Mouse (Mus musculus) layer of hippocampus, adult 9-10 months (tissue): ENCODE measurements around the gene Gsg1.

Experiments
- DNase-seq: peaks from one replicate; pipeline ENCODE4 v3.0.0; 2022; ENCODE audit warnings: low spot score

Gene Gsg1

DNA sequence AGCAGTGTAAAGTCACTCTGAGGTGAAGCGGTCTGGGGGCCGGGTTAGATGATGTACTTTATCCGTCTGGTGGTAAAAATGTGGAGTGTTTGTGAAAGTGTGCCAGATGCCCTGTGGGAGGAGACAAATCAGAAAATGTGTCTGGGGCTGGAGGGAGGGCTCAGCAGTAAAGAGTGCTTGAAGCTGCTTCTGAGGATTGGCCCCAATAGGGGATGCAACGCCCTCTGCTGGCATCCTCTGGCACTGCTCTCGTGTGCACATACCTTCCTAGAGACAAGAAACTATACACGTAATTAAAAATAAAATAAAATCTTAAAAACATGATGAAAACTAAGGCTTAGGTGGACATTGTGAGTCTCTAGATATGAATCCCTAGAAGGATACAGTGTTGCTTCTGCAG, 6.3 kb upstream of the Gsg1 start:
- no peak for DNase-seq

DNA sequence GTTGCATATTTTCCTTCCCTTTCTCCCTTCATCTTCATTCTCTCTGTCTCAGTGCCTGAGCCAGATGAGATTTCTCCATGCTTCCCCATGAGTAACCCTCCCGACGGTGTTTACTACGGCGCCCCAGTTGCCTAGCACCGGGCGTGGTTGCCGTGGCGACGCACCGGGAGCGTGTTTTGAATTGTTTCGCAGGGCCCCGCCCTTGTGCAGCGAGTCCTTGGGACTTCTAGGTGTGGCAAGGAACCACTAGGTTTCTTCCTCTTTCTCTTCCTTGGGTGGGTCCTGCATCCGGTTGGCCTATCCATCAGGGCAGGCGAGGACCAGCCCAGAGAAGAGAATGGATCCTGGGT, 1.4 kb downstream of the Gsg1 start:
- DNase-seq: peak; percentile 51

DNA sequence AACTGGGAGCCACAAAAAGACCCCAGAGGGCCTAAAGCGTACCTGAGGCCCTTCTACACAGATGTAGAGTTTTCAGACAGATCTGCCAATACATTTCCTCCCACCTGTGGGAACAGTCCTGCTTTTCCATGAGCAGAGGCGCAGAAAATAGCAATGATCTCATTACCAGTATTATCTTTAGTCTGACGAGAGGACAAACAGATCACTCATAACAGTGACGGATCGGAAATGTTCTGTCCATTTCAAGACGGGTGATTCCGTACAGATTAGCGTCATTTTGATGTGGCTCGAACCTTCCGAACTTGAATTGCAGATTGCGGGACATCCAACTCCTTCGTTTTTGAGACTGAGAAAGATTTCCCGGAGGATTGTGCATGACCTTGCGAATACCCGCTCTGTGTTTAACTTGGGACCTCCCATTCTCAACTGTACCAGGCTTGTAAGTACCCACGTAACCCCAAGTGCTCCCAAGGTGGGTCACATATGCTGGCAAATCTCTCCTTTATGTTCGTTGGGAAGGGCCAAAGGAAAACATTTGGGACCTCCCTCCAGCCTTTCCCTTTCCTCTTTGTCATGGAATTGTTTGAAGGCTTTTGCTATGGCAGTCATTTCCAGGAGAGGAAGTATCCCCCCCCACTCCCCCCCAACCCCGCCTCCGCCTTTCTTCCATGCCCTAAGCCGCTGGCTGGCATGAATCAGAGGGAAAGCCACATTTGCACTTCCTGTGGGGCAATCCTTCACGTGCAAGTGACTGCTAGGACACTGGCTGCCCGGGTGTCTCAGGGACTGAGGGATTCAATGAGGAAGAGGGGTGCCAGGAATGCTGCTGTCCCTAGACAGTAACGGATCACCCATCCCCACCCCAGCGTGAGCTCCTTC, 2.1 kb downstream of the Gsg1 start:
- no peak for DNase-seq

DNA sequence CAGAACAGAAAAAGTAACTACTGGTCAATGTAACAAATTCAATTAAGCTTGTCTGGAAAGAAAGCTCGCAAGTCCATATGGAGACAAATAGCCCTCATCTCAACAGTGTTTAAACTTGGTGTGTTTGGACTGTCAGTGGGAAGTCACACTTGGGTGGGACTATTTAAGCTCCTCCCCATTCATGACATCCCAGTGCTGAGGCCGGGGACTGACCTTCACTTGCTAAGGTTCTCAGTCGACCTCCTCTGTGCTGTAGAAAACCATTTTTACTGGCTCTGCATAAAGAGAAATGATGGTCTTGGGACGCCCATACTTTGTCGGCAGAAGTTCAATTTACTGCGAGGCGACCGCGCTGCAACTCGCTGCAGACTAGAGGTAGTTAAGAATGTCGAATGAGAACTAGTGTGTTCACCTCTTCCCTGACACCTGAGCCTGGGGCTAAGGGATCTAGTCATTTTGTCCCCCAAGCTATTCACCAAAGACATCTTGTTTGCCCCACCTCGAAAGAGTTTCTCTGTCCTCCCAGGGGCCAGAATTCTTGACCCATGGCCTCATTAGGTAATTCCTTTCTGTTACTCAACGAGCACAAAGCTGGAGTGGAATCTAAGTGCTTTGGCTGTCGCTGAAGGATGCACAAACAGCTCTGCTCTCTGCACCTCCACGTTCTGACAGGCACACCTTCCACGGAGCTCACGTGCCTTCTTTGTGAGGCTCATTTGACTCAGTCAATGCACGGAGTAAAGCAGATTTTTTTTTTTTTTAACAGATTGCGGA, 3.0 kb downstream of the Gsg1 start:
- no peak for DNase-seq

DNA sequence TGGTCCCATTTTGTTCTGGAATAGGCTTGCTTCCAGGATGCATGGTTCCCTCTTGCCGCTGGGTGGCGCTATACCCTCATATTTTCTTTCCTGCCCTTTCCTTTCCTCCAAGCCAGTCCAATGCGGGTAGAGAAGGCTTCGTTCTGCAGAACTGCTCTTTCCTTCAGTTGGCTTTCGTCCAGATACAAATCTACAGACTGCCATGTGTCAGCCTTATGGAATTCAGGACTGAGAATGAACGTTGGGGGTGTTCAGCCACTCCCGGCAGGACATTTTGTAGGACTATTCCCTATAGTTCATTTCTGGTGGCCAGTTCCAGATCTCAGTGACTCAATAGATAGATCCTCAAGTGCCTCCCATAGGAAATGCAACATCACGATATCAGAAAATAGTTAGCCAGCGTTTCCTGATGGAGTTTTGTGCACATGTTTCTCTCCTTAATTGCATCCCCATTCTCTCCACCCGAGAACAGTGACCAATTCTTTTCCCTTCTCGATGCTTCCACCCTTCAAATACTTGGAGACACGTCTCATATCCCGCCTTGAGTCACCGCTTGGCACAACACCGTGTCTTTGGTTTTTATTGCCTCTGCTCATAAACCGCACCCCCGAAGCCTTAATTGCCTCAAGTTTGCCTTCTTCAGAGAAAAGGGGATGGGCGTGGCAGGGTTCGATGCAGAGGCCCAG, 4.2 kb downstream of the Gsg1 start:
- DNase-seq: peak; percentile 67

DNA sequence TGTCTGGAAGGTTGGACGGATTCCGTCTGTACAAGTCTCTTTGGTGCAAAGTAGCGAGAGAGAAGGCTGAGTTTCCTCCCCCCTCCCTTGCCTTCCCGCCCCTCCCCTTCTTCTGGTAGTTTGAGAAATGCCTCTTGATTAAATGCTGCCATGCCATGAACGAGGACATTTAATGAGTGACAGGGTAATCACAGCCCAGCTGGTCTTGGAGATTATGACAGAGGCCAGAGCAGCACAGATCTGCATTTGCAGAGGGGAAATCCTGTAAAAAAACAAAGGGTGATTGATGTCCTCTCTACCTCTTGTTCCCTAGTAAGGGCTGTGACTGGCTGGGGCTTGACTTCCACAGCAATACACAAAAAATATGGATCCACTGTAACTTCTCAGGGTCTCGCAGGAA, 6.3 kb downstream of the Gsg1 start:
- no peak for DNase-seq

DNA sequence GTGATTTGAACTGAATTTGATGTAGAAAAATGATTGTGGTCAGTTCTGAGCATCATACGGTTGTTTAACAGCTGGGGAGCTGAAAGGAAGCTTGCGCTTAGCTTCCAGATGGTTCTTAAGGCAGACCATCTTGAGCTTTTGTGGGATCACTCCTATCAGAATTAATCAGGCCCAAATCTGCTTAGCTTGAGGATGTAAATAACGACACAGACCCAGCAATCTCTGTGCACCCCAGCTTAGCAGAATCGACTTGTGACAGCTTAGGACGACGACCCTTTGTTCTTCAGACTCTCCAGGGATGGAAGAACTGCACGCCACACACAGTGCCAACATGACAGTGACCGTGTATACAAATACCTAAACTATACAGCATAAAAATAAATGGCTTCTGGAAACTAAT, 8.6 kb downstream of the Gsg1 start:
- DNase-seq: no peak

DNA sequence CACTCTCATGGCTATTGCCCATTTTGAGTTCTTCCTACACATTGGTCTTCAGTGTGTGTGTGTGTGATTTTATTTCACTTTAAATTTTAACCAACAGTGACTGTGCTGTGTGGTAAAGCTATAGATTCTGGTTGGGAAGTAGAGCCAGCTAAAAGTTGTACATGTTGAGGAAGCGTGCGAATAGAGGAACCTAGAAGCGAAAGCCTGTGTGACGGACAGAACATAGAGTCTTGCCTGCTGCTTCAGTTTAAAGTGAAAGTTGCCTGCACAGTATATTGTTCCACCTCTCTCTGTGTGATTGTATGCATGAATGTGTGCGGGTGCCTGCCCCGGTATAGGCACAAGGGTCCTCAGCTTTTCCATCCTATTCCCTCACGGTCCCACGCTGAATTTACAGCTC, 13.8 kb downstream of the Gsg1 start:
- no peak for DNase-seq

DNA sequence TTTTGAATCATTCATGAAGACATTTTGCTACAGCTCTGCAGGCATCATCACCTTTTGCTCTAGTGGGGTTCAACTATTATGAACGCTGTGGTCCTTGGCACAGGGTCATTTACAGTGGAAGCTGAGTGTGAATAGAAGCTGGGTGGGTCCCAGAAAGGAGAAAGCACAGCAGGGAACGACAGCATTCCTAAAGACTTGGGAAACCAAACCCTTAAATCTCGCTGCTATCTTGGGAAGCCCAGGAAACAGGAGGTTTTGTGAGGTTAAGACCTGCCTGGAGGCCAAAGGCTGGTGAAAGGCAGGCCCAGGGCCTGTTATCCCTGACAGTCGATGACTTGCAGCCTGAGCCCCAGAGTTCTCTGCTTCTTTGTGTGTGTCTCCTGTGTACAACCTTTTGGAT, 15.9 kb downstream of the Gsg1 start:
- no peak for DNase-seq

DNA sequence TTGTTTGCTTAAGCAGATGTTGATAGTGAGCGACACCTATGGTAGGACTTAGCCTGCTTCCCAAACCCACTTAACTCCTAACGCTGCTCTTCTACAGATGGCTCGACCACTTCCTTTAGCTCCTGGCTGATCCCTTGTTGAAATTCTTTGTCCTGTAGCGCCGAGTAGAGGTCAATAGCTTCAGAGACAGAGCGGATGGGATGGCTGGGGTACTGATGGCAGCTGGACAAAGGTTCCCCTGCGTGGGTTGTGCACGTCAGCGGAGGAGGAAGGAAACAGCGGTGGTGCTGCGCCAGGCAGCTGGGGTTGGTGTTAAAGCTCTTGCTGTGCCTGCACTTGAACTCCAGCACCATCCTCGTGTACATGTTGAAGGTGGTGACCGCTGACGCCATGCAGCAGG, 16.8 kb downstream of the Gsg1 start:
- no peak for DNase-seq

DNA sequence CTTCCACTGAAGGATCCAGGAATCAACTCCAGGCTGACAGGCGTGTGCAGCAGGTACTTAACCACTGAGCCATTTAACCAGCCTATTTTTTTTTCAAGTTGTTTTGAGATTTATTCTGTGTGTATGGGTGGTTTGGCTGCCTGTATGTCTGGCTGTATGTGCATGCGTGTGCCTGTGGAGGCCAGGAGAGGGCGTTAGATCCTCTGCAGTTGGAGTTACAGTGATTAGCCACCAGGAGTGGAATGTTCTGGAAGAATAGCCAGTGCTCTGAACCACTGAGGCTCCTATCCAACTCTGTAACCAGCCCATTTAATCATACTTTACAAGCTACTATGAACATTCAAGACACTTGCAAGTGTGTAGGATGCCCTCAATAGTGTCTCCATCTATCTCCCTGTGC, 17.6 kb downstream of the Gsg1 start:
- no peak for DNase-seq

DNA sequence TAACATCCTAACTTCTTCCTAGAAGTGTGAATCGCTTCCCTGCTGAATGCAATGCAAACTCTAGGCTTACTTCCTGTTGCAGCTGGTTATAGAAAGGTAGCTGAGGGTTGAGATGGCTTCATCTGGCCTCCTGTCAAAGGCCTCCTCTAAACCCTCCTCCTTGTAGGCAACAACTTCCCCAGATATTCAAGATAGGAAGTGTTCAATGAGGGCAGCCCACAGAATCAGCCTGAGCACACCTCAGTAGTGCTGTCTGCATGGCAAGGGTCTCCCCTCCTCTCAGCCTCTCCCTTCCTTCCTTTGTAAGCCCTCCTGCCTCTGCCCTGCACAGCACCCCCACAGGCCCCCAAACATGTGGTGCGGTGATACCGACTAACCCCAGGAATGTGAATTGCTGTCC, 18.4 kb downstream of the Gsg1 start:
- no peak for DNase-seq

DNA sequence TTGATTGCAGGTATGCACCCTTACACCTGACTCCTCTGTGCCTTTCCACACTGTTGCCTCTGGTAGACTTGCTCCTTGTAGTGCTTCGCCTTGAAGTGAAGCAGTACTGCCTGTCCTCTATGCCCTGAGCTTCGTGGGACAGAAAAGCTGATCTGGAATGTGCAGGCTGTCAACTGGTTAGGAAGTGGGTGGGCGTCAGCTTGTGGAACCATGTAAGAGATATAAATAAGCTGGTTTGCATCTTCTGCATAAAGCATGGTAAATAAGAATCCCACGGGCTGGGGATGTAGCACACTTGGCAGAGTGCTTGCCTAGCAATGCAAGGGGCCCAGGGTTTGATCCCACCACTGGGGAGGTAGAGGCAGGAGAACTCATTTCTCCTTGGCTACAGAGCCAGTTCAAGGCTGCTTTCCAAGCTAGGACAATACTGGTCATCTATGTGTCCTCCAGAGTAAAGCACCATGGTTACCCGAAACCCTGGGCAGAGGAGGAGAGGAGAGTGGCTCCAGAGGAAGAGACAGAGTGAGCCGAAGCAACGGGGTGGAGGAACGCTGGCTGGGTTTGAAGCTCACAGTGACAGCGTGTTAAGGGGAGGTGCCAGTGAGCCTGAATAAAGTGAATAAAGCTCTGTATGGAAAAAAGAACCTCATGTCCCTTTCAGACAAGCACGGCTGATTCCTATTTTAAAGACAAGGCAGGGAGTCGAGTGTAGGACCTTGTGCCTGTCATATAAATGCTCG, 21.5 kb downstream of the Gsg1 start:
- DNase-seq: no peak

DNA sequence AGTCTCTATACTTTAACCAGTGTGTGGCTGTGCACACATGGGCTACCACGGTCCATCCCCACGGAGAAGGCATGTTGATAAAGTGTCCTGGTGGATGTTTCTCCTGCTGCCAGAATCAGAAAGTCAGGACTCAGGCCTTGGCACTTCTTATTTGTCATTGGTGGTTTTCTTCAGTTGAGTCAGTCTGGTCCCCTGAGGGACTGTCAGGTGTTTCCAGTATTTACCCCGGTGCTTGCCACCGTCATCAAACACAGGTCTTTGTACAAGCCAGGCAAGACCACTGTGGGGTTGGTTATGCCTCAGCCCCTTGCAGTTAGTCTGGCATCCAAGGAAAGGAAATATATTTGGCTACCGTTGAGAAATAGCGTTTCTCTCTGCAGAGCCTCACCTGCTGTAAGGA, 23.6 kb downstream of the Gsg1 start:
- no peak for DNase-seq

DNA sequence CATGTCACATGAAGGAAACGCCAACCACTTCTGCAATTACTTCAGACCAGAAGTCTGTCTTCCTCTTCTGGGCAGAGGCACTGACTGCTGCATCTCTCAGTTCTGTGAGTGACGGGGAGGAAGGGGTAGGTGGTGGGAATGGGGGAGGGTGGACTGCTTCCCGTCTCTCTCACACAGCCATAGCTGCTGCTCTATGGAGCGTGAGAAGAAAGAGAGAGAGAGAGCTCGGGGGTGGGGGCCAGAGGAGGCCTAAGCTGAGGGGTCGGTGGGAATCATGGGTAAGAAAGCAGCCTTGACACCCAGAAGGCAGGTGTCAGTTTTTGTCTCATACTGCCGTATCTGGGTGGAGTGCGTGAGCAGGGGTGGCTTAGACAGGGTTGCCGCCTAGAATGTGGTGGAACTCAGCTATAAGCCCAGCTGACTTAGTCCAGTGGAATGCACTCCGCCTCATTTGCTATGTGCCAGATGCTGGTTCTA, 25.6 kb downstream of the Gsg1 start:
- no peak for DNase-seq

DNA sequence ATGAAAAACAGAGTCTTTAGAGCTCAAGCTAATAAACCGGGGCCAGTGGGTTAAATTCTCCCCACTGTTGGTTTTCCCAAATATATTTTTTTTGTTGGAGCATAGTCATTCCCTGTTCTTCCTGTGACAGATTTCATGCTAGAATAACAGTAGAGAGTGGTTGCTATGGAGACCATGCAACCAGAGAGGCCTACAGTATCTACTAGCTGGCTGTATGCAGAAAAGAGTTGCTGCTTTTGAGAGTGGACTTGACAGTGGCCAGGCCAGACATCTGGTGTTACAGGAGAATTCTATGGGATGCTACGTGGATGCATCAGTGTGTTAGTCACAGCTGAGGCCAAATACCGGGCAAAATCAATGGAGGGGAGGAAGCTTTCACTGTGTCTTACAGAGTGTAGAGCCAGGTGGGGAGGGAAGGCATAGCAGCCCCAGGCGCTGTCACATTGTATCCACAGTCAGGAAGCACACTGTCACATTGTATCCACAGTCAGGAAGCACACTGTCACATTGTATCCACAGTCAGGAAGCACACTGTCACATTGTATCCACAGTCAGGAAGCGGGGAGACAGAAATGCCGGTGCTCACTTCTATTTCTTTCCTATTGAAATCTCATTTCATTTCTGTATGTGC, 30.2 kb downstream of the Gsg1 start:
- peak; percentile 41 for DNase-seq

DNA sequence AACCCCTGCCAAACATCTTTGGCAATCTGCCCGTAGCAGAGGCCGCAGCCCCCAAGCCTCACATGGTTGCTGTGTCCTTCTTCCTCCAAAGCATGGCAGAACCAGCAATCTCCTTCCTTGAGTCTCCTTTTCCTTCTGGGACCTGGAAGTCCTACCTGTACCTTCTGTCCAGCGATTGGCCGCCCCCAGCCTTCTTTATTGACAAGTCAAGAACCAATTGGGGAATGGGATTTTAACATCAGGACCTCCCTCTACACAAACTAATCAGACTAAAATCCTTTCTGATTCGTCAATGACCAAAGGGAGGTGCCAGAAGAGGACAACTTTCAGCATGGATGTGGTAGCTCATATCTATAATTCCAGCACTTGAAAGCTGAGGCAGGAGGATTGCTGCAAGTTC, 34.2 kb downstream of the Gsg1 start:
- no peak for DNase-seq

DNA sequence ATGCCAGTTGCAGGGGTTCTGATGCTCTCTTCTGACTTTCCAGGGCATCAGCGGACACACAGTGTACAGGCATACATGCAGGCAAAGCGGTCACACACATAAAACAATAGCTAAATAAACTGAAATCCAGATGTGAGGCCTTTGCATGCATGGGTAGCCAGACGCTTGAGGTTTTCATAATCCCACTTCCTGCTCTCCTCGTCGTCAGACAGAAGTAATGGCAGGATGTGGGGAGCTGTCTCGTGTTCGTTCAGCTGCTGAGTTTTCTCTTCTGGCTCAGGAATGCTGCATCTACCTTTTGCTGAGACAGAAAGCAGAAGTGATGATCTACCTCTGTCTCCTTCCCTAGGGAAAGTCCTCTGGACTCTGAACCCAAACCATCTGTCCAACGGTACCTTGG, 35.8 kb downstream of the Gsg1 start:
- DNase-seq: no peak

DNA sequence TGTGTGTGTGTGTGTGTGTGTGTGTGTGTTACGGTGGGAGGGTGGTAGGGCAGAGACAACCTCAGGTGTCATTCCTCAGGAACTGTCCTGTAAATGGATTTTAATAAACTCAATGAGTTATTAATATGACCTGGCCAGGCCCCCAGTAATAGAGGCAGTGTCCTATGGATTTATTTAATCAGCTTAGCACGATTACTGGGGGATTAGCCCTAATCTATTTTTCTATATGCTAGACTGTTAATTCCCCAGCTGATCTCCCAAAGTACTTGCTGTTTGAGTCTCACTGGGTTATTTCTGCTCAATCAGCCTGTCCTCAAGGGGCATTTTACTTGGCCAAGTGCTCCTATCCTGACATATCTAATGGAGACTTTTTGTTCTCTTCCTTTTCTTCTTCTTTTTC, 41.5 kb downstream of the Gsg1 start:
- no peak for DNase-seq

DNA sequence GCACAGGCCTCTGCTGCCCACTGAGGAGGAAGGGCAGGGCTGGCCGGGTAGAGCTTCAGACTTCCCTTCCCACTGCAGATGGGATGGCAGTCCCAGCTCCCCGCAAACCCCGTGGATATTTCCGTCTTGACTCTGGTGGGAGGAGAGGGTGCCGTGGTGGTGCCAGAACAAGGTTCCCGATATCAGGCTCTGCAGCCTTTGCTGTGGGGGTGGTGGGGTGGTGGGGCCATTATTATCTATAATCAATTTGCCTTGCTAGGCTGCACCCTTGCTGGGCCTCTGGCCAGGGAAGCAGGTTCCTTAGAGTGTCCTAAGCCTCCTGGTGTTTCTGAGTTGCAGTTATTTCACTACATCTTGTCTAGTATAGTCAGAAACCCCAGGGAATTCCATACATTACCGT, 43.0 kb downstream of the Gsg1 start:
- no peak for DNase-seq

DNA sequence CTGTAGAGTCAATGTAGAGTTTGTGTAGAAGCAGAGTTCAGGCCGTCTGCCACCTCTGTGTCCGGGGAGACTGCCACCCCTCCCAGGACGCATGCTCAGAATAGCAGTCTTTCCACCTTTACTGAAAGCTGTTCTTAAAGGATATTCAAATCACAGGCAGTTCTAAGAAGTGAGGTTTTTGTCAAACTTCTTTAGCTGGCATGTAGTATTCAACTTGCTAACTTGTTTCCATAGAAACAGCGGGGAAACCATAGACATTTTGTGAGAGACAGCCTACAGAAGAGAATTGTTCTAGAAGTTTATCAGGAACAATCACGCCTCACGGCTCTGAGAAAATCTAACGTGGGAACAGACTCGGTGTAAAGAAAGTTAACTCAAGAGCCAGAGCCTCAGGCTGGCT, 47.2 kb downstream of the Gsg1 start:
- no peak for DNase-seq

DNA sequence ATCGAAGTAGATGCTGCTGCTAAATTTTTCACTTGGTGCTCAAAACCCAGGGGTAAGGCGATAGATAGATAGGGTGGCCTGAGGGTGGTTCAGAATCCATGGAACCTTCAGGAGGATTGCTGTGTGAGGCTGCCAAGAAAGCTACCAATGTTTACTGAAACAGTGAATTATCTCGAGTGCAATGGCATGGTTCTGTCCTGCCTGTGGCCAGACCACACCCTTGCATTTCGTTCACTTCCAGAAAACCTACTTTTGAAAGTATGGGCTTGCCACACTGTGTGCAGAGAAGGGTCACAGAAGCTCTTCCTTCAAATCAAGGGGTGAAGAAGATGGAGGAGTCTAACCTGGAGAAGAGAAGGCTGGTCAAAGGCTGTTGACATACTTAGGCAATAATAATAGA, 48.3 kb downstream of the Gsg1 start:
- no peak for DNase-seq
